ENCODE assay signal across 11 mouse cellular contexts in the genomic region with DNA sequence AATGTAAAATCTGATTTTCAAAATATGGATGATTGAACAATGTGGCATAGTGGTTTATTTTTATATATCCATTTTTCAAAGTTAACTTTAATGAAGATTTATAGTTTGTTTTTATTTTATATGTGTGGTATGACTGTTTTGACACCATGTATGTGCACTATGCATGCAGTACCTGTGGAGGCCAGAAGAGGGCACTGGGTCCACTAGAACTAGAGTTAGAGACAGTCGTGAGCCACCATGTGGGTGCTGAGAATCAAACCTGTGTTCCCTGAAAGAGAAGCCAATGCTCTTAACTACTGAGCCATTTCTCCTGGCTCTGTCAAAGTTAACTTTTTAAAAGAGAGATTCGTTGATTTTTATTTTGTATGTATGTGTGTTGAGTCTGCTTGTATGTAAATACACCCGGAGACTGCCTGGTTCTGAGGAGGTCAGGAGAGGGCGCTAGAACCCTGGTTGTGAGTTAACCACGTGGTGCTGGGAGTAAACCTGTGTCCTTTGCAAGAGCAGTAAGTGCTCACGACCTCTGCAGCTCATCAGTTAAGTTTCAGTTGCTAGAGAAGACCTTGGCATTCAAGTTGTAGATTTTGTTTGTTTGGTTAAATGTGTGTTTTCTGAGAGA.
DNase-seq lines count a peak whose midpoint lies in the region; ATAC-seq lines count a peak whose summit lies in the region.
"Had no signal": no experiment of that assay in that cellular context is flagged by ENCODE, and none has a peak within 500 bp of the region (broad histone marks: within the 10 kb centered on the region; RNA-seq: fewer than 3 reads in every experiment).

No protein-coding gene starts in this region.

- ATAC-seq in cerebellum, adult (ENCODE audit: insufficient number of reproducible peaks, low FRiP score, low TSS enrichment) = no peak
- ATAC-seq in liver, embryonic 12.5 days = no peak
- ATAC-seq: intestine, embryonic 16.5 days had no signal

- no peaks in the 10 kb centered on the region for H3K27me3 ChIP-seq in liver, embryonic 12.5 days (replicated peaks)
- H3K27me3 ChIP-seq in limb, embryonic 10.5 days (ENCODE audit: low read depth, poor library complexity, severe bottlenecking) = peaks cover 19% of the 10 kb centered on the region

- no peak overlapping the region for H3K4me2 ChIP-seq in liver, embryonic 12.5 days
- H3K4me2 ChIP-seq: embryonic facial prominence, embryonic 13.5 days had no signal

- no peaks in the 10 kb centered on the region for H3K9me3 ChIP-seq in liver, embryonic 12.5 days (replicated peaks)
- no peaks in the 10 kb centered on the region for H3K9me3 ChIP-seq in limb, embryonic 10.5 days (replicated peaks)
- H3K9me3 ChIP-seq: embryonic facial prominence, embryonic 13.5 days had no signal

- 65% methylated on average over 6 of the region's 6 CpGs for WGBS in liver, embryonic 12.5 days (ENCODE audit: insufficient replicate concordance)
- WGBS in limb, embryonic 10.5 days = 79% methylated on average over 6 of the region's 6 CpGs

- no peak overlapping the region for H3K27ac ChIP-seq in liver, embryonic 12.5 days
- no peak overlapping the region for H3K27ac ChIP-seq in limb, embryonic 10.5 days
- H3K27ac ChIP-seq: embryonic facial prominence, embryonic 13.5 days had no signal

- H3K4me3 ChIP-seq in liver, embryonic 12.5 days = no peak overlapping the region
- no peak overlapping the region for H3K4me3 ChIP-seq in limb, embryonic 10.5 days
- H3K4me3 ChIP-seq: embryonic facial prominence, embryonic 13.5 days had no signal

- H3K4me1 ChIP-seq in liver, embryonic 12.5 days = peaks cover 9% of the 10 kb centered on the region
- peaks cover 4% of the 10 kb centered on the region for H3K4me1 ChIP-seq in limb, embryonic 10.5 days

- DNase-seq in cerebellum, postnatal 14 days = peak; percentile 13 to 55
- DNase-seq in liver = peak; percentile 30
- DNase-seq in B cell, adult 2 months = peak; percentile 28 to 31
- peak; percentile 35 for DNase-seq in induced T-regulatory cell, adult 2 months (ENCODE audit: low read depth)
- DNase-seq in limb, embryonic 10.5 days (ENCODE audit: low spot score) = no peak
- DNase-seq in cerebellum, adult 11 months = no peak

- no peak overlapping the region for H3K9ac ChIP-seq in liver, embryonic 12.5 days
- H3K9ac ChIP-seq: embryonic facial prominence, embryonic 13.5 days had no signal

- H3K36me3 ChIP-seq in liver, embryonic 12.5 days = no peaks in the 10 kb centered on the region
- H3K36me3 ChIP-seq in limb, embryonic 10.5 days = no peaks in the 10 kb centered on the region
- H3K36me3 ChIP-seq: embryonic facial prominence, embryonic 13.5 days; G1E had no signal

Comparison
In these comparisons a context has a peak if more than half of its experiments do, and no peak if none do; other contexts are left out.
1. DNase-seq: peak in cerebellum, postnatal 14 days (2 of 2), liver (single experiment), B cell, adult 2 months (2 of 2) and induced T-regulatory cell, adult 2 months (single experiment); none in limb, embryonic 10.5 days (single experiment) and cerebellum, adult 11 months (single experiment).